Mouse (Mus musculus) gastrocnemius, adult 2 months (tissue): ENCODE measurements at regions not wholly inside any gene's neighbourhood (a gene's known extent, or its start where the extent isn't known, plus 50 kb on each side); places are given as distances from the start of the nearest gene placed in this dataset.

ENCODE experiments used
- DNase-seq: peaks from one replicate; pipeline ENCODE4 v3.0.0; 2022
- H3K27ac ChIP-seq: fragments of 200-600 bp; 2 replicates; pipeline ENCODE4 v1.8.1; 2022; ENCODE audit warnings: mild to moderate bottlenecking
- H3K4me3 ChIP-seq: fragments of 200-600 bp; 2 replicates; pipeline ENCODE4 v1.8.1; 2022; ENCODE audit warnings: mild to moderate bottlenecking, moderate library complexity
- CTCF ChIP-seq: fragments of 200-600 bp; IDR thresholded peaks from 2 replicates; pipeline ENCODE4 v1.8.1; 2022; ENCODE audit warnings: antibody characterized with exemption, mild to moderate bottlenecking, moderate library complexity
- intact Hi-C: fragments of 180-260 bp; cut with DNase I; formaldehyde crosslinking; loops from one replicate; pipeline ENCODE4 v1.15.1; 2025

- no peak for TF ChIP-seq CTCF
- no peak for DNase-seq
- Histone ChIP-seq H3K27ac (no peak overlapping the region), H3K4me3 (no peak overlapping the region)
- intact Hi-C loops: no loop called here
Observed at GRCm38 (mm10) chr9:62186886-62187285, 64.4 kb upstream of the Glce start.

- TF ChIP-seq CTCF: no peak
- no peak for DNase-seq
- intact Hi-C loops: no loop called here
- Histone ChIP-seq H3K27ac (no peak overlapping the region), H3K4me3 (no peak overlapping the region)
Observed at GRCm38 (mm10) chr9:62185516-62186280, 63.2 kb upstream of the Glce start.

DNA sequence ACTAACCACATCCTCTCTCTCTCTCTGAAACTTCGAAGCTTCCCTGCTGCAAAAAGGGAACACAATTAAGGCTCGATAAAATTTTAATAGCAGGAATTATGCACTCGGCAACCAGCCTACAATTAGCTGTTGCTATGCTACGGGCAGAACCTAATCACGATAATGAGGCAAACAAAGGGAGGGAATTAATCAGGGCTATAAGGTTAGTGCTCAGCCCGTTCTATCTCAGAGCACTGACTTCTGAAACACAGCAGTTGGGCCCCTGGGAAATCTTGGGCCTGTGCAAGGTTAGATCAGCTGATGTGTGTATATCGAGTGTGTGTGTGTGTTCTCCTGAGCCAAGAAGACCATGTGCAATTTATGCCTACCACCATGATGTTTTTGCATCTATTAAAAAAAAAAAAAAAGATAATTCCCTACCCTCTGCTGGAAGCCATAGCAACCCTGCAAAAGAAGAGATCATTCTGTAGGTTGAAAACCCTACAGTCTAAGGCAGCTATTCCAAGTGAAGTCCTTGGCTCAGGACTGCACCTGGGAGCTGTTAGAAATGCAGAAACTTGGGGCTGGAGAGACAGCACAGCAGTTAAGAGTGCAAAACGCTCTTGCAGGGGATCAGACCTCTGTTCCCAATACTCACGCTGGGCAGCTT, 58.9 kb upstream of the Glce start:
- H3K4me3 ChIP-seq: no peak overlapping the region
- TF ChIP-seq CTCF: no peak
- no peak for DNase-seq
- intact Hi-C loops: no loop called here
- no peak overlapping the region for H3K27ac ChIP-seq

DNA sequence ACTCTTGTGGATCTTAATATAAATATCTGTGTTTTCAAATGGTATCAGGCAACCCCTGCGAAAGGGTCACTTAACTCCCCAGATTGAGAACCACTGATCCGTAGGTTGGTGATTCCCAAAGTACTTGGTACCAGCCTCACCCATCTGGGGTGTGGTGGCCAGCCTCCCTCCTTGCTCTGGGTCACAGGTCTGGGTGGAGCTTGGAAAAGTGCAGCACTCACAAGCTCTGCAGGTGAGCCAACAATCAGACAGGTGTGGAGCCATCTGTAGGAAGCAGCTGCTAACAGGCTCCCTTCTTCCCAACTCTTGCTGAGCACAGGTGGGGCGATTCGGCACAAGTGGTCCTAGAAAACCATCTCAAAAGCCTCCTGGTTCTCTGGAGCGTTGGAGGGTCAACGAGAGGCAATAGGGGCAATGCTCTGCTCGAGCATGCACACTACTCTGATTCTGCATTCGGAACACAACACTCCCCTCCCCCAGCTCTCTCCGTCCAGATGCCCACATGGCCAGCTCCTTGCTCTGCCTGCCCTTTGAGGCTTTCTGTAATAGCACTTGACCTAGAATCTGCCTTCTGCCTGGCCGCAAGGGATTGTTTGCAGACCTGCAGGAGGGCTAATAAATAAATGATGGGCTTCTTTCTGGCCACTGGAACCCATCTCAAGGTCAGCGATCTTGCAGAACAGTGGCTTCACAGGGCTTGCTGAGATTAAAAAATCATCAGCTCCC, 58.2 kb upstream of the Glce start:
- Histone ChIP-seq H3K4me3 (no peak overlapping the region), H3K27ac (no peak overlapping the region)
- no peak for DNase-seq
- TF ChIP-seq CTCF: no peak
- intact Hi-C loops: no loop called here

DNA sequence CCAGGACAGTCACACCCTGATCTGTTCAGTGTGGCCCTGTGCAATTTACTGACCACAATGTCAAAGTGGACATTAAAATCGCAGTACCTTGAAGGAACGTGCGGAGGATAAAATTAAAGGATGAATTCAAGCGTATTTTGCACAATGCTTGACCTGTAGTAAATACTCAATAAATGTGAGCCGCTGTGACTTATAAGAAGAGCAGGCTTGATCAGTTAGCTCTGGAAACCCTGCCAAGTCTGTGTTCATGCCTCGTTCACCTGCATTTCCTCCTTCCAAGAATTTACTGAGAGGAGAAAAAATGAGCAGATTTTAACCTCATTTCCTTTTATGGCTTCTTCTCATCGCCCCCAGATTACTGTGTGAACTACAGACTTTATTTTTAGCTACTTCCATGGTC, 52.2 kb upstream of the Glce start:
- DNase-seq: no peak
- H3K27ac ChIP-seq: no peak overlapping the region
- H3K4me3 ChIP-seq: no peak overlapping the region
- no peak for TF ChIP-seq CTCF
- intact Hi-C loops: no loop called here
